Mouse (Mus musculus): ENCODE results near the gene Il19. TPM values are rescaled to one million over a fixed set of nuclear protein-coding genes. Genes with fewer than 3 reads are reported as not detected.

Gene Il19
- total and polyA plus RNA-seq, 3 experiments = 0.38 TPM; not detected in 2

DNA sequence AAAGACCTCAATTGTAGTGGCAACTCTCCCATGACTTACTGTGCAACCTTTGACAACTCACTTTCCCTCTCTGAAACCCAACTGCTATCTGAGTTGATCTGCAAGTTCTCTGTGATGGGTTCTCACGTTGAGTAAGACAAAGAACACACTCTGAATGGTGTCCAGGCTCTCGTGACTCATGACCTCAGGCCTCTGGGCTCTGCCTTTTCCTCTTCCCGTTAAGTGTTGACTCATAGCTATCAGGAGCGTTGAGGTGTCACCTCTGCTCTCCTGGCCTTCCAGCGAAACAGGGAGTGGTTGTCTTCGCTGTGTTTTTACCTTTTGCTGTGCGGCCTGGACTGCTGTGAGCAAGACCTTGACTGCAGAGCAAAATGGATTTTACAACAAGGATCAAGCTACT lies 37.4 kb downstream of the Il19 start:
- Histone ChIP-seq H3K9me3 (replicated peaks; ENCODE audit: low read length) (no peaks in the 10 kb centered on the region), H3K9ac (ENCODE audit: insufficient read depth, low read depth) (no peak overlapping the region), H3K79me2 (replicated peaks; ENCODE audit: control insufficient read depth, extremely low read depth, insufficient read depth, poor library complexity, severe bottlenecking) (no peaks in the 10 kb centered on the region), H3K27ac (ENCODE audit: insufficient read depth, low read depth) (no peak overlapping the region), H3K4me3 (replicated peaks in 1 of 3; ENCODE audit: low read depth in 2 of 3, low read length in 2 of 3, poor library complexity in 1 of 3) (no peak overlapping the region), H3K27me3 (replicated peaks) (no peaks in the 10 kb centered on the region), H3K4me2 (ENCODE audit: insufficient read depth, low read depth, poor library complexity, severe bottlenecking) (no peak overlapping the region), H3K36me3 (replicated peaks in 1 of 2; ENCODE audit: control insufficient read depth in 1 of 2, insufficient read depth in 1 of 2, low read length in 1 of 2) (no peaks in the 10 kb centered on the region), H3K4me1 (ENCODE audit: control insufficient read depth in 1 of 2, insufficient read depth in 2 of 2) (peaks cover 0 to 3% of the 10 kb centered on the region in 2 experiments; a peak in 1 of 4 replicates)
- dilution Hi-C loops (cut with MboI; ENCODE audit: extremely low pct_ligation_motif_present, extremely low pct_unique_long_range_greater_than_20kb, low sequenced_read_pairs) (no loop called here), in situ Hi-C loops (cut with MboI; ENCODE audit: low pct_ligation_motif_present, low pct_unique_long_range_greater_than_20kb, low sequenced_read_pairs) (no loop called here)
- TF ChIP-seq GABPA (IDR thresholded peaks at IDR 0.05; ENCODE audit: insufficient replicate concordance, low read depth, low read length) = no peak
- TF ChIP-seq BHLHE40 (IDR thresholded peaks at IDR 0.05; ENCODE audit: low read depth, low read length) = peak; percentile 18; the same call in 1 of the 2 replicates
- DNase-seq (ENCODE audit: extremely low read depth) = no peak

DNA sequence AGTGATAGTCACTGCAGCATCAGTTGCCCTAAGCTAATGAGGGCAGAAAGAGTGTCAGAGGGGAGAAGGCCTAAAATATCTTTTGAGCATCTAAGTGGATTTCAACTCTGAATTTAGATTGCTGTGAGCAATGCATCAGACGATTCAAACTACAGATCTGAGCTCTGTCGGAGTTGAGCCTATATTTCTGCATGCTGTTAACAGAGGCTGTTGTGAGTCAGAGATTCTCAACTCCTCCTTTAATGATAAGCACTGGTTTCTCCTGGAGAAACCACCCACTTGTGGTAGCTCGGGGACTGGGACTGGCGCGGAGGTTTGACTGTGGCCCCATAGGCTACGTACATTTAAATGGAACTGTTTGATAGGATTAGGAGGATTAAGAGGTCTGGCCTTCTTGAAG lies 45.4 kb downstream of the Il19 start:
- TF ChIP-seq UBTF (IDR thresholded peaks at IDR 0.05; ENCODE audit: low read depth, low read length) (no peak), GABPA (IDR thresholded peaks at IDR 0.05; ENCODE audit: insufficient replicate concordance, low read depth, low read length) (no peak), NELFE (IDR thresholded peaks at IDR 0.05; ENCODE audit: low read depth, low read length) (no peak), BHLHE40 (IDR thresholded peaks at IDR 0.05; ENCODE audit: low read depth, low read length) (no peak), ZMIZ1 (IDR thresholded peaks at IDR 0.05; ENCODE audit: low read depth, low read length) (no peak), EP300 (IDR thresholded peaks at IDR 0.05; ENCODE audit: low read length) (no peak), MYC (IDR thresholded peaks at IDR 0.05; ENCODE audit: low read depth, low read length) (no peak), CTCF (conservative IDR thresholded peaks at IDR 0.05 in 1 of 2, IDR thresholded peaks at IDR 0.05 in 1 of 2; ENCODE audit: low read depth in 2 of 2, low read length in 2 of 2) (no peak), ZKSCAN1 (IDR thresholded peaks at IDR 0.05; ENCODE audit: borderline replicate concordance, low read depth, low read length) (no peak), ZNF384 (IDR thresholded peaks at IDR 0.05; ENCODE audit: low read depth, low read length) (no peak), MEF2A (IDR thresholded peaks at IDR 0.05; ENCODE audit: borderline replicate concordance, low read depth, low read length) (no peak), IRF4 (IDR thresholded peaks at IDR 0.05; ENCODE audit: low read depth, low read length) (no peak), JUN (IDR thresholded peaks at IDR 0.05; ENCODE audit: insufficient read depth, low read depth, low read length) (no peak), E2F4 (IDR thresholded peaks at IDR 0.05; ENCODE audit: insufficient replicate concordance, low read depth, low read length) (no peak)
- dilution Hi-C loops (cut with MboI; ENCODE audit: extremely low pct_ligation_motif_present, extremely low pct_unique_long_range_greater_than_20kb, low sequenced_read_pairs) = no loop called here
- Histone ChIP-seq H3K4me1 (ENCODE audit: control insufficient read depth in 1 of 2, insufficient read depth in 2 of 2) (no peaks in the 10 kb centered on the region), H3K36me3 (replicated peaks in 1 of 2; ENCODE audit: control insufficient read depth in 1 of 2, insufficient read depth in 1 of 2, low read length in 1 of 2) (no peaks in the 10 kb centered on the region), H3K9ac (ENCODE audit: insufficient read depth, low read depth) (no peak overlapping the region), H3K9me3 (replicated peaks; ENCODE audit: low read length) (no peaks in the 10 kb centered on the region), H3K27me3 (replicated peaks) (no peaks in the 10 kb centered on the region), H3K27ac (ENCODE audit: insufficient read depth, low read depth) (no peak overlapping the region), H3K4me2 (ENCODE audit: insufficient read depth, low read depth, poor library complexity, severe bottlenecking) (no peak overlapping the region), H3K79me2 (replicated peaks; ENCODE audit: control insufficient read depth, extremely low read depth, insufficient read depth, poor library complexity, severe bottlenecking) (no peaks in the 10 kb centered on the region), H3K4me3 (replicated peaks in 1 of 3; ENCODE audit: low read depth in 2 of 3, low read length in 2 of 3, poor library complexity in 1 of 3) (no peak overlapping the region)
- in situ Hi-C loops (cut with MboI; ENCODE audit: low pct_ligation_motif_present, low pct_unique_long_range_greater_than_20kb, low sequenced_read_pairs) = no loop called here
- no peak for DNase-seq (ENCODE audit: extremely low read depth)
